Mouse (Mus musculus) right cerebral cortex, adult 2 months (tissue): ENCODE measurements at regions not wholly inside any gene's neighbourhood (a gene's known extent, or its start where the extent isn't known, plus 50 kb on each side); places are given as distances from the start of the nearest gene placed in this dataset.

Source experiments
- DNase-seq, 2 experiments: peaks; one replicate each; pipeline ENCODE4 v3.0.0; 2021 to 2022; ENCODE audit warnings: low spot score in 2 of 2

- no peak for DNase-seq
Measured at GRCm38 (mm10) chr9:72217296-72218028, 57.2 kb upstream of the Zfp280d start.

- no peak for DNase-seq
Measured at GRCm38 (mm10) chr9:72218736-72219135, 55.9 kb upstream of the Zfp280d start.

GRCm38 (mm10) chr9:72219892-72220291 is 54.8 kb upstream of the Zfp280d start:
- no peak for DNase-seq

- DNase-seq = no peak
Measured at GRCm38 (mm10) chr9:72221333-72221732, 53.3 kb upstream of the Zfp280d start.
